Mouse (Mus musculus) heart, embryonic 10.5 days (tissue): ENCODE results near the gene Mex3d. TPM values are rescaled to one million over a fixed set of nuclear protein-coding genes. Genes with fewer than 3 reads are reported as not detected.

ENCODE experiments used
- DNase-seq: peaks from one replicate; pipeline ENCODE4 v3.0.0-alpha.2; 2017; ENCODE audit warnings: low spot score
- H3K27ac ChIP-seq: fragments of 300-500 bp; sonication (generic); 2 replicates; pipeline ENCODE4 v1.5.1; 2016; ENCODE audit warnings: mild to moderate bottlenecking
- H3K27me3 ChIP-seq: fragments of 300-500 bp; sonication (generic); 2 replicates; pipeline ENCODE4 v1.6.1; 2016; ENCODE audit warnings: mild to moderate bottlenecking; ENCODE audit not compliant: poor library complexity, insufficient read depth, severe bottlenecking
- H3K36me3 ChIP-seq: fragments of 300-500 bp; sonication (generic); 2 replicates; pipeline ENCODE4 v1.6.1; 2016; ENCODE audit warnings: mild to moderate bottlenecking, moderate library complexity
- H3K4me1 ChIP-seq: fragments of 300-500 bp; sonication (generic); 2 replicates; pipeline ENCODE4 v1.6.1; 2016; ENCODE audit warnings: mild to moderate bottlenecking
- H3K4me3 ChIP-seq: fragments of 300-500 bp; sonication (generic); 2 replicates; pipeline ENCODE4 v1.5.1; 2016; ENCODE audit warnings: mild to moderate bottlenecking, moderate library complexity
- H3K9me3 ChIP-seq: fragments of 300-500 bp; sonication (generic); 2 replicates; pipeline ENCODE4 v1.6.1; 2016; ENCODE audit warnings: mild to moderate bottlenecking, moderate library complexity
- WGBS: fragments of 180-500 bp; shearing (Covaris S2); methylation state at CpG from one replicate; pipeline ENCODE4 v1.1.7; 2016; 5-methylcytosine and 5-hydroxymethylcytosine counted together
- polyA plus RNA-seq: library from polyadenylated mRNA; unstranded; fragments of >200 nt; fragmentation: Nextera tagmentation; extraction: Ambion mirVana; gene quantifications from 2 replicates; pipeline ENCODE4 v1.2.1, GENCODE M21; 2016

Mex3d gene
- polyA plus RNA-seq, 1 experiment from 2014 or later = 5.0 TPM

GRCm38 (mm10) chr10:80390697-80391096 is 3.2 kb upstream of the Mex3d start:
- Histone ChIP-seq H3K4me1 (peaks cover 30% of the 10 kb centered on the region), H3K27me3 (no peaks in the 10 kb centered on the region), H3K27ac (no peak overlapping the region), H3K9me3 (no peaks in the 10 kb centered on the region), H3K4me3 (no peak overlapping the region), H3K36me3 (peaks cover 60% of the 10 kb centered on the region)
- 87% methylated on average over 9 of the region's 9 CpGs for WGBS
- no peak for DNase-seq

GRCm38 (mm10) chr10:80389185-80389708 is 1.8 kb upstream of the Mex3d start:
- Histone ChIP-seq H3K36me3 (peaks cover 51% of the 10 kb centered on the region), H3K4me3 (no peak overlapping the region), H3K27me3 (no peaks in the 10 kb centered on the region), H3K9me3 (no peaks in the 10 kb centered on the region), H3K4me1 (peaks cover 45% of the 10 kb centered on the region), H3K27ac (no peak overlapping the region)
- no peak for DNase-seq
- 77% methylated on average over 4 of the region's 4 CpGs for WGBS

- H3K27ac ChIP-seq = peak overlapping the region; percentile 94; the same call in 1 of the 2 replicates
- H3K36me3 ChIP-seq = peaks cover 51% of the 10 kb centered on the region
- 40% methylated on average over 2 of the region's 2 CpGs for WGBS
- H3K27me3 ChIP-seq = no peaks in the 10 kb centered on the region
- no peaks in the 10 kb centered on the region for H3K9me3 ChIP-seq
- DNase-seq = no peak
- peak overlapping the region; percentile 87 for H3K4me3 ChIP-seq
- peaks cover 46% of the 10 kb centered on the region for H3K4me1 ChIP-seq
These were observed 1.3 kb upstream of the Mex3d start for GRCm38 (mm10) chr10:80388731-80389130.

- H3K4me1 ChIP-seq = peaks cover 50% of the 10 kb centered on the region
- DNase-seq = no peak
- WGBS = 7% methylated on average over 94 of the region's 94 CpGs
- H3K27ac ChIP-seq = peak overlapping the region; percentile 94
- H3K36me3 ChIP-seq = peaks cover 51% of the 10 kb centered on the region
- H3K9me3 ChIP-seq = no peaks in the 10 kb centered on the region
- H3K4me3 ChIP-seq = peak overlapping the region; percentile 87
- no peaks in the 10 kb centered on the region for H3K27me3 ChIP-seq
These were observed 556 bp downstream of the Mex3d start for GRCm38 (mm10) chr10:80386735-80387471.

- no peak for DNase-seq
- H3K4me3 ChIP-seq = peak overlapping the region; percentile 87
- H3K27me3 ChIP-seq = no peaks in the 10 kb centered on the region
- WGBS = 2% methylated on average over 34 of the region's 34 CpGs
- peaks cover 50% of the 10 kb centered on the region for H3K4me1 ChIP-seq
- H3K9me3 ChIP-seq = no peaks in the 10 kb centered on the region
- H3K27ac ChIP-seq = peak overlapping the region; percentile 94
- peaks cover 51% of the 10 kb centered on the region for H3K36me3 ChIP-seq
These were observed 1.4 kb downstream of the Mex3d start for GRCm38 (mm10) chr10:80385811-80386734.

GRCm38 (mm10) chr10:80385310-80385709 is 2.1 kb downstream of the Mex3d start:
- WGBS = 40% methylated on average over 7 of the region's 7 CpGs
- no peak for DNase-seq
- peaks cover 50% of the 10 kb centered on the region for H3K4me1 ChIP-seq
- peaks cover 50% of the 10 kb centered on the region for H3K36me3 ChIP-seq
- peak overlapping the region; percentile 94 for H3K27ac ChIP-seq
- H3K9me3 ChIP-seq = no peaks in the 10 kb centered on the region
- peak overlapping the region; percentile 87 for H3K4me3 ChIP-seq
- H3K27me3 ChIP-seq = no peaks in the 10 kb centered on the region

GRCm38 (mm10) chr10:80384709-80385108 is 2.8 kb downstream of the Mex3d start:
- no peak for DNase-seq
- Histone ChIP-seq H3K4me1 (peaks cover 50% of the 10 kb centered on the region), H3K27me3 (no peaks in the 10 kb centered on the region), H3K27ac (peak overlapping the region; percentile 94; the same call in 1 of the 2 replicates), H3K9me3 (no peaks in the 10 kb centered on the region), H3K4me3 (peak overlapping the region; percentile 87), H3K36me3 (peaks cover 49% of the 10 kb centered on the region)
- 64% methylated on average over 7 of the region's 7 CpGs for WGBS

GRCm38 (mm10) chr10:80384115-80384639 is 3.3 kb downstream of the Mex3d start:
- Histone ChIP-seq H3K9me3 (no peaks in the 10 kb centered on the region), H3K27ac (no peak overlapping the region), H3K4me3 (peak overlapping the region; percentile 23; the same call in 1 of the 2 replicates), H3K4me1 (peaks cover 50% of the 10 kb centered on the region), H3K27me3 (no peaks in the 10 kb centered on the region), H3K36me3 (peaks cover 53% of the 10 kb centered on the region)
- DNase-seq = no peak
- 81% methylated on average over 4 of the region's 4 CpGs for WGBS

- Histone ChIP-seq H3K27me3 (no peaks in the 10 kb centered on the region), H3K9me3 (no peaks in the 10 kb centered on the region), H3K36me3 (peaks cover 53% of the 10 kb centered on the region), H3K4me1 (peaks cover 48% of the 10 kb centered on the region), H3K27ac (no peak overlapping the region), H3K4me3 (no peak overlapping the region)
- 73% methylated on average over 4 of the region's 4 CpGs for WGBS
- no peak for DNase-seq
These were observed 4.0 kb downstream of the Mex3d start for GRCm38 (mm10) chr10:80383431-80383830.

GRCm38 (mm10) chr10:80382641-80383365 is 4.7 kb downstream of the Mex3d start:
- Histone ChIP-seq H3K36me3 (peaks cover 53% of the 10 kb centered on the region), H3K4me1 (peaks cover 42% of the 10 kb centered on the region), H3K9me3 (no peaks in the 10 kb centered on the region), H3K27ac (no peak overlapping the region), H3K27me3 (no peaks in the 10 kb centered on the region), H3K4me3 (no peak overlapping the region)
- no peak for DNase-seq
- WGBS = 89% methylated on average over 7 of the region's 7 CpGs

GRCm38 (mm10) chr10:80377716-80378115 is 9.7 kb downstream of the Mex3d start:
- Histone ChIP-seq H3K27me3 (peaks cover 8% of the 10 kb centered on the region), H3K4me3 (no peak overlapping the region), H3K27ac (no peak overlapping the region), H3K36me3 (peaks cover 32% of the 10 kb centered on the region), H3K4me1 (peaks cover 4% of the 10 kb centered on the region; the same call in 1 of the 2 replicates), H3K9me3 (no peaks in the 10 kb centered on the region)
- 43% methylated on average over 10 of the region's 10 CpGs for WGBS
- no peak for DNase-seq

- no peak overlapping the region for H3K27ac ChIP-seq
- peaks cover 17% of the 10 kb centered on the region for H3K36me3 ChIP-seq
- no peak overlapping the region for H3K4me3 ChIP-seq
- H3K27me3 ChIP-seq = peaks cover 16% of the 10 kb centered on the region
- H3K4me1 ChIP-seq = peaks cover 14% of the 10 kb centered on the region
- peak; percentile 91 for DNase-seq
- no peaks in the 10 kb centered on the region for H3K9me3 ChIP-seq
- 2% methylated on average over 7 of the region's 7 CpGs for WGBS
These were observed 11.3 kb downstream of the Mex3d start for GRCm38 (mm10) chr10:80376160-80376559.
